ENCODE assay signal across 8 mouse cellular contexts in genomic region chr11:80428381-80429008, GRCm38 (mm10). TPM values are rescaled to one million over a fixed set of nuclear protein-coding genes. Genes with fewer than 3 reads are reported as not detected.
DNase-seq lines count a peak whose midpoint lies in the region; ATAC-seq and TF ChIP-seq lines count a peak whose summit lies in the region.

Psmd11 (plus strand) TSS chr11:80428615.

- H3K9me3 ChIP-seq in G1E (replicated peaks) = no peaks in the 10 kb centered on the region
- H3K9me3 ChIP-seq in forebrain, embryonic 16.5 days (ENCODE audit: control insufficient read depth, low read length) = no peaks in the 10 kb centered on the region
- no peaks in the 10 kb centered on the region for H3K9me3 ChIP-seq in lung, embryonic 14.5 days (ENCODE audit: low read depth, low read length)

- peaks cover 25% of the 10 kb centered on the region for H3K4me1 ChIP-seq in G1E (ENCODE audit: insufficient read depth, low read depth, low read length)
- H3K4me1 ChIP-seq in forebrain, embryonic 16.5 days (replicated peaks; ENCODE audit: control insufficient read depth, insufficient read depth, low read length) = peaks cover 11% of the 10 kb centered on the region
- no peaks in the 10 kb centered on the region for H3K4me1 ChIP-seq in lung, embryonic 14.5 days (ENCODE audit: insufficient read depth)
- H3K4me1 ChIP-seq in olfactory bulb, adult 2 months (ENCODE audit: control insufficient read depth, insufficient read depth, low read length) = peaks cover 2% of the 10 kb centered on the region; the same call in 1 of the 2 replicates
- peaks cover 5% of the 10 kb centered on the region for H3K4me1 ChIP-seq in thymus, adult 2 months (replicated peaks; ENCODE audit: control insufficient read depth, insufficient read depth, low read length)

- TF ChIP-seq POLR2A in olfactory bulb, adult 2 months (IDR thresholded peaks at IDR 0.05; ENCODE audit: insufficient read depth, low read depth, low read length) = peak; percentile 80
- TF ChIP-seq POLR2A in thymus, adult 2 months (IDR thresholded peaks at IDR 0.05; ENCODE audit: control insufficient read depth, extremely low read depth, insufficient read depth, low read length, poor library complexity) = peak; percentile 67; the same call in 1 of the 2 replicates

- H3K27me3 ChIP-seq in G1E (ENCODE audit: insufficient read depth, low read length) = no peaks in the 10 kb centered on the region
- H3K27me3 ChIP-seq in forebrain, embryonic 16.5 days (replicated peaks; ENCODE audit: control insufficient read depth, insufficient read depth, low read length) = no peaks in the 10 kb centered on the region
- no peaks in the 10 kb centered on the region for H3K27me3 ChIP-seq in lung, embryonic 14.5 days (ENCODE audit: insufficient read depth, low read length)
- H3K27me3 ChIP-seq in thymus, adult 2 months (ENCODE audit: control insufficient read depth, insufficient read depth, low read length) = no peaks in the 10 kb centered on the region

- peaks cover 17% of the 10 kb centered on the region for H3K36me3 ChIP-seq in G1E (replicated peaks)
- peaks cover 6% of the 10 kb centered on the region for H3K36me3 ChIP-seq in forebrain, embryonic 16.5 days (ENCODE audit: control insufficient read depth, insufficient read depth)
- peaks cover 19% of the 10 kb centered on the region for H3K36me3 ChIP-seq in lung, embryonic 14.5 days (ENCODE audit: insufficient read depth)
- H3K36me3 ChIP-seq in thymus, adult 2 months (ENCODE audit: control insufficient read depth, insufficient read depth, low read length) = peaks cover 15% of the 10 kb centered on the region

- H3K9ac ChIP-seq in forebrain, embryonic 16.5 days (replicated peaks; ENCODE audit: low read depth, low read length) = peak within 1 kb of the TSS; percentile 93
- peak within 1 kb of the TSS; percentile 92 for H3K9ac ChIP-seq in lung, embryonic 14.5 days

- intact Hi-C loops in heart, postnatal 36 days (cut with DNase I) = loop anchor here (1.0 kb wide), 1 partner anchor 242 kb away; no protein-coding TSS in a partner anchor

- H3K27ac ChIP-seq in forebrain, embryonic 16.5 days (ENCODE audit: low read length) = peak within 1 kb of the TSS; percentile 86
- peak within 1 kb of the TSS; percentile 97 for H3K27ac ChIP-seq in layer of hippocampus, adult 2 months
- H3K27ac ChIP-seq in lung, embryonic 14.5 days (ENCODE audit: low read depth) = peak within 1 kb of the TSS; percentile 84
- peak within 1 kb of the TSS; percentile 81 for H3K27ac ChIP-seq in olfactory bulb, adult 2 months (ENCODE audit: insufficient read depth, low read depth, low read length)
- H3K27ac ChIP-seq in thymus, adult 2 months (ENCODE audit: control insufficient read depth, insufficient read depth, low read length) = no peak within 1 kb of the TSS; the same call in 1 of the 2 replicates

- 0% methylated on average over 56 of the region's 58 CpGs for WGBS in forebrain, embryonic 16.5 days
- WGBS in lung, embryonic 14.5 days = under 1% methylated on average over 58 of the region's 58 CpGs
- under 1% methylated on average over 58 of the region's 58 CpGs for WGBS in olfactory bulb, adult 2 months
- WGBS in thymus, adult 2 months = under 1% methylated on average over 57 of the region's 58 CpGs

- H3K4me3 ChIP-seq in G1E (ENCODE audit: low read depth, low read length) = peak within 1 kb of the TSS; percentile 94
- H3K4me3 ChIP-seq in forebrain, embryonic 16.5 days (replicated peaks; ENCODE audit: low read length) = peak within 1 kb of the TSS; percentile 93
- H3K4me3 ChIP-seq in layer of hippocampus, adult 2 months = peak within 1 kb of the TSS; percentile 96
- H3K4me3 ChIP-seq in lung, embryonic 14.5 days (ENCODE audit: low read depth, low read length) = peak within 1 kb of the TSS; percentile 100
- peak within 1 kb of the TSS; percentile 96 for H3K4me3 ChIP-seq in olfactory bulb, adult 2 months (ENCODE audit: insufficient read depth, low read depth, low read length)
- peak within 1 kb of the TSS; percentile 95 for H3K4me3 ChIP-seq in thymus, adult 2 months (ENCODE audit: control insufficient read depth, insufficient read depth, low read length)

- peak; percentile 98 for ATAC-seq in G1E (ENCODE audit: extremely low read depth, insufficient number of reproducible peaks, low FRiP score, poor library complexity, severe bottlenecking)
- ATAC-seq in forebrain, embryonic 16.5 days = peak; percentile 100
- peak; percentile 99 for ATAC-seq in lung, embryonic 14.5 days (ENCODE audit: insufficient read depth)

- TF ChIP-seq CTCF in G1E (IDR thresholded peaks at IDR 0.05; ENCODE audit: low read depth, low read length) = no peak
- peak; percentile 81 for TF ChIP-seq CTCF in layer of hippocampus, adult 2 months (conservative IDR thresholded peaks at IDR 0.05)
- TF ChIP-seq CTCF in lung, embryonic 14.5 days (IDR thresholded peaks at IDR 0.05; ENCODE audit: low read depth) = peak; percentile 78
- peak; percentile 37; the same call in 1 of the 2 replicates for TF ChIP-seq CTCF in olfactory bulb, adult 2 months (IDR thresholded peaks at IDR 0.05; ENCODE audit: insufficient read depth, low read depth, low read length)
- peak; percentile 83; the same call in 1 of the 2 replicates for TF ChIP-seq CTCF in thymus, adult 2 months (IDR thresholded peaks at IDR 0.05; ENCODE audit: borderline replicate concordance, control insufficient read depth, extremely low read depth, insufficient read depth, low read length, poor library complexity)

- H3K4me2 ChIP-seq in forebrain, embryonic 16.5 days (ENCODE audit: low read length) = peak within 1 kb of the TSS; percentile 90
- peak within 1 kb of the TSS; percentile 81 for H3K4me2 ChIP-seq in lung, embryonic 14.5 days

- DNase-seq in G1E (ENCODE audit: low spot score) = peak; percentile 96
- DNase-seq in cerebellum, adult 18-20 months = peak; percentile 96 to 99
- peak; percentile 93 for DNase-seq in heart, postnatal 36 days
- DNase-seq in layer of hippocampus, adult 2 months (ENCODE audit: low spot score in 2 of 2) = peak; percentile 95 to 97
- peak; percentile 99 for DNase-seq in lung, embryonic 14.5 days
- DNase-seq in thymus, adult 2 months = peak; percentile 96

RNA-seq across cellular contexts. Expression of gene Psmd11, which starts in this region (rescaled TPM):
- total RNA-seq in G1E (2014; fragmentation: Nextera tagmentation) = 185 and 186 TPM in 2 replicates
- 108 and 109 TPM in 2 replicates for total RNA-seq in G1E (2017)
- polyA plus RNA-seq in G1E (2012) = 43.6 and 50.1 TPM in 2 replicates
- 336 and 357 TPM in 2 replicates for polyA plus RNA-seq in forebrain, embryonic 16.5 days (2015; fragmentation: Nextera tagmentation; extraction: Ambion mirVana)
- total RNA-seq in heart, postnatal 36 days (2021) = 100 to 1,000 TPM; 114 to 128 TPM
- total RNA-seq in layer of hippocampus, adult 2 months (2021) = 100 to 1,000 TPM in 1 of 2 experiments, 10 to 100 TPM in 1; 93.8 to 101 TPM
- polyA plus RNA-seq in lung, embryonic 14.5 days (2014; fragmentation: Nextera tagmentation; extraction: Ambion mirVana) = 296 and 301 TPM in 2 replicates
- not detected in 2 replicates for polyA plus RNA-seq in olfactory bulb, adult 2 months (2012; ENCODE audit: insufficient read depth, insufficient read length, low replicate concordance, missing spikeins)
- 71.7 and 78.4 TPM in 2 replicates for polyA plus RNA-seq in thymus, adult 2 months (2012; rRNA removed)
